Mouse (Mus musculus): ENCODE measurements around the gene Cdc42.

The Cdc42 gene

GRCm38 (mm10) chr4:137357517-137358254, at the start of gene Cdc42:
Gene Cdc42 (minus strand): TSS chr4:137357720.
- ATAC-seq (ENCODE audit: insufficient number of reproducible peaks, low FRiP score, low TSS enrichment): peak; percentile 91

GRCm38 (mm10) chr4:137405571-137405970, 48.1 kb upstream of the Cdc42 start:
- ATAC-seq (ENCODE audit: insufficient number of reproducible peaks, low FRiP score, low TSS enrichment): no peak

DNA sequence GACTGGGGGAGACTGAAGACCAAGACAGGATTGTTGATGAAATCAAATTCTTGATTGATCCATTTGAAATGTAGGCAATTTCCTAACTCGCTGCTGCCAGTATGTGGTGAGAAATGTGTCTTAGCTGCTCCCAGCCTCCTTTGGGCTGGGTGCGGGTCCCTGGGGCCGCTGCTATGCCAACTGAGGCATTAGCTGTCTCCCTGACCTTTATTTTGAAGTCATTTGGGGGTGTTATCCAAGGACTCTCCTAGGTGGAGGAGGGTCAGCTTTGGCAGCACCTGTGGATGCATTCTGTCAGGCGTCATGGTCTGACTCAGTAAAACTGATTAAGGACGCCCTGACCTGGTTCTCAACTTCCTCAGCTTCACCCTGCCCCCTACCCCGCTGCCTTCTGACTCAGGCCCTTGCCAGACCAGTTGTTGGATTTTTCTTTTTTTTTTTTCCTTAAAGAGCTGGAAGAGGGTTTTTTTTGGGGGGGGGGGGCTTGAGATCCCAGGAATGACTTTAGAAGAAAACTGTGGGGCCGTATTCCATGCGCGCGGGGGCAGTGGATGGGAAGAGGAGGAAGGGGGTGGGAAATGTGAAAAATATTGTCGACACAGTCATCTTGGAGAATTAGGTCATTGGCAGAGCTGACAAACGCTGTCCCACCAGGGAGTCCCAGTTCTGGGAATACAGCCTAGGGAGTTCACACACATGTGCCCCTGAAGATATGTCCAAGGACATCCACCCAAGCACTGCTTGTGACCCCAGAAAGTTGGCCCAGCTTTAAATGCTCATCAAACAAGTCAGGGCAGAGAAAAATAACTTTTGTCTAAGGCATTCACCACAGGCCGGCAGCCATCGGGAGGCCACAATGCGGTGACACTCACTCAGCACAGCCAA, 39.4 kb upstream of the Cdc42 start:
- ATAC-seq (ENCODE audit: insufficient number of reproducible peaks, low FRiP score, low TSS enrichment): peak; percentile 52; the same call in 1 of the 2 replicates

- no peak for ATAC-seq (ENCODE audit: insufficient number of reproducible peaks, low FRiP score, low TSS enrichment)
Observed at GRCm38 (mm10) chr4:137393378-137394135, 36.0 kb upstream of the Cdc42 start.

DNA sequence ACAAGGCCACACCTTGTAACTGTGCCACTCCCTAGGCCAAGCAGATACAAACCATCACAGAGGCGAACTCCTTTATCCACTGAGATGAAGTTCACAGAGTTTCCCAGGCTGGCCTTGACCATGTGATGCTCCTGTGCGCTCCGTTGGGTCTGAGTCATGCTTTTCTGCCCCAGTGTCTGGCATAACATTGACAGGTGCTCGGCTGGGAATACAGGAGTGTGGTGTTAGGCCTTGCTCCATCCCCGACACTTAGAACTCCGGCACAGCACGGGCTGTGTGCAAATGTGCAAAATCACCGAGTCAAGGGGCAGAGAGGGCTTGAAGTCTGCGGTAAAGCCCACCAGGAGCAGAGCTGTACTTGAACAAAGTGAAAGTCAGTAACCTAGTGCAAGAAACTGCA, 35.4 kb upstream of the Cdc42 start:
- no peak for ATAC-seq (ENCODE audit: insufficient number of reproducible peaks, low FRiP score, low TSS enrichment)

- no peak for ATAC-seq (ENCODE audit: insufficient number of reproducible peaks, low FRiP score, low TSS enrichment)
Observed at GRCm38 (mm10) chr4:137391287-137391686, 33.8 kb upstream of the Cdc42 start.

- no peak for ATAC-seq (ENCODE audit: insufficient number of reproducible peaks, low FRiP score, low TSS enrichment)
Observed at GRCm38 (mm10) chr4:137390196-137390595, 32.7 kb upstream of the Cdc42 start.

- no peak for ATAC-seq (ENCODE audit: insufficient number of reproducible peaks, low FRiP score, low TSS enrichment)
Observed at GRCm38 (mm10) chr4:137388983-137389382, 31.5 kb upstream of the Cdc42 start.

DNA sequence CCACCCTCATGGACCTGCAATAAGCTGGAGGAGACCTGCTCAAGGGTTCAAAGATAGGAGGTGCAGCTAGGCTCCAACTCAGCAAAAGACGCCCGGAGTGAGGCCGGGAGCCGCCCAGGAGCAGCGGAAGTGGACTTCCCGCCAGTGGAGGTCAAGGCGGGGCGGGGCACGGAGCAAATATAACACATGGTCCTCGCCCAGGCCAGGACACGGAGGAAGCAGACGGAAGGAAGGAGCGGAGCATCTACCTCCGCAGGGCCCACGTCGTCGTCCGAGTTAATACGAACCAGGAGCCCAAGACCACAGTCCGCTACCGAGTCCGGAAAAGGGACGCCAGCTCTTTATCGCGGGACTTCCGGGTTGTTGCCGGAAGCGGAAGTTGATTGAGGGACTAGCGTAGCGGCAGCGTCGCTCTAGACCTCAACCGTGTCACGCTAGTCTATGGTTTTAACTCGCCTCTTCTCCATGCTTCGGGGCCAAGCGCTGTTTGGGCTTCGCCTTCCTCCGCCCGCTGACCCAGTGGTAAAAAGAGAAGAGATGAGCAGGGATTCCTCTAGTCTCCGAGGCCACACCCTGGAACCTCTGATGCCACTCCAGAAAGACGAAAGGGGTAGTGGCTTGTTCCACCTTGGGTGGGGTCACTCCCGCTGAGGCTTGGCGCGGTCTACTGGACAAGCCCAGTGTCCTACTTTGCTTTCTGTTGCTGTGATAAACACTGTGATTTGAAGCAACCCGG, 30.7 kb upstream of the Cdc42 start:
- peak; percentile 93 for ATAC-seq (ENCODE audit: insufficient number of reproducible peaks, low FRiP score, low TSS enrichment)

DNA sequence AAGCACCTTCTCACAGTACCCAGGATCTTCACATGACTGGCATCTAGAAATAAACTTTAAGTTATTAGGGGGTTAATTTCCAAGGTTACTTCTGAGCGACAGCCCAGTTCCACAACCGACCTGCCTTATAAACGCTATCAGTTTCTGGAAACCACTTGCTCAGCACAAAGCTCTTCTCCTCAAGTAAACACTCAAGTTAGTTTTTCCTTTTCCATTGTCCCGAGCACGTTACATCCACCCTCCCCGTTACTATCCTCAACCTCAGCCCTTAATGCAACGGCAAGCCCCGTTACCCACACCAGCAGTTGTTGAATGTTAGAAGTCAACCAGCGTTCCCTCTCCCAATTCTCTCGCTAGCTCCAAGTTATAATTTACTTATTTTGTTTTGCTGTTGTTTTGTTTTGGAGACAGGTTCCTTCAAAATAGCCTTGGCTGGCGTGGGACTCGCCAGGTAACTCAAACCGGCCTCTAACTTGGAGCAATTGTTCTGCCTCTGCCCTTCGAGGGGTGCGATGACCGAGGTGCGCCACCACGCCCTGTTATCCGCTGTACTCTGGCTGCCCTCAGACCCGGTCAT, 30.1 kb upstream of the Cdc42 start:
- ATAC-seq (ENCODE audit: insufficient number of reproducible peaks, low FRiP score, low TSS enrichment): no peak

GRCm38 (mm10) chr4:137380702-137381605, 23.4 kb upstream of the Cdc42 start:
- ATAC-seq (ENCODE audit: insufficient number of reproducible peaks, low FRiP score, low TSS enrichment): no peak

- ATAC-seq (ENCODE audit: insufficient number of reproducible peaks, low FRiP score, low TSS enrichment): no peak
Observed at GRCm38 (mm10) chr4:137379713-137380255, 22.3 kb upstream of the Cdc42 start.

DNA sequence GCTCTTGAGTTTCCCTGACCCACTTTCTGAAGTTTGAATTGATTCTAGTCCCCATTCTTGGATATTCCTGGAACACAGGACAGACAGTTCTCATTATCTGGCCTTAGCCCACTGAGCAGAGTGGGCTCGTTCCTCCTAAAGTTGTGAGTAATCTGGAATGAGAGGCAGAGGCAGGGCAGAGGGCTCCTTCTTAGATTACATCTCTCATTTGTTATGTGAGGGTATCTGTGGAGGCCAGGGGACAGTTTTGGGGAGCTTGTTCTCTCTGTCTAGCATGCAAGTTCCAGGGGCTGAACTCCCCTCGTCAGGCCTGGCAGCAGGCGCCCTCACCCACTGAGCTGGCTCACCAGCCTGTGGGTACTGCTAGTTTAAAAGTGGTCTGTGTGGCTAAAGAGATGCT, 21.6 kb upstream of the Cdc42 start:
- no peak for ATAC-seq (ENCODE audit: insufficient number of reproducible peaks, low FRiP score, low TSS enrichment)

DNA sequence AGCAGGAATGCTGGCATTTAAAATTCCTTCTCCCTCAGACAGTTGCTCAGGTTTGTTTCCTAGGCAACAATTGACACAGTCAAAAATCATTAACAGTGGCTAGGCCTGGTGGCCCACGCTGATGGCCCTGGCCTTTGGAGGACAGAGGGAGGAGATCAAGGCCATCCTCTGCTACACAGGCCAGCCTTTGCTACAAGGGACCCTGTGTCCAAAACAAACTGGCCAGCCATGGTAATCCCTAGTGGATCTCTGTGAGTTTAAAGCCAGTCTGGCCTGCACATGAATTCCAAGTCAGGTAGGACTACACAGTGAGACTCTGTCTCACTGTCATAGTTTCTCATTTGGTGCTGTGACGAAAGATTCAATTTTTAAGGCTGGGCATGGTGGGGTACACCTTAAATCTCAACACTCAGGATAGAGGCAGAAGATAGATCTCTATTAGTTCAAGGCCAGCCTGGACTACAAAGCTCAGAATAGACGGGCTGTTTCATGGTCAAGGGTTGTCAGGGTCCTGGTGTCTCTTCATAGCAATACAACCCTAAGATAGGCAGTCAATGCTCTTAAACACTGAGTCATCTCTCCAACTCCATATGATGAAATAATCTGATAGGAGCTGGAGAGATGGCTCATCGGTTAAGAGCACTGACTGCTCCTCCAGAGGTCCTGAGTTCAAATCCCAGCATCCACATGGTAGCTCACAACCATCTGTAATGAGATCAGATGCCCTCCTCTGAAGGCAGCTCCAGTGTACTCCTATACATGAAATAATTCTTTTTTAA, 20.2 kb upstream of the Cdc42 start:
- no peak for ATAC-seq (ENCODE audit: insufficient number of reproducible peaks, low FRiP score, low TSS enrichment)

DNA sequence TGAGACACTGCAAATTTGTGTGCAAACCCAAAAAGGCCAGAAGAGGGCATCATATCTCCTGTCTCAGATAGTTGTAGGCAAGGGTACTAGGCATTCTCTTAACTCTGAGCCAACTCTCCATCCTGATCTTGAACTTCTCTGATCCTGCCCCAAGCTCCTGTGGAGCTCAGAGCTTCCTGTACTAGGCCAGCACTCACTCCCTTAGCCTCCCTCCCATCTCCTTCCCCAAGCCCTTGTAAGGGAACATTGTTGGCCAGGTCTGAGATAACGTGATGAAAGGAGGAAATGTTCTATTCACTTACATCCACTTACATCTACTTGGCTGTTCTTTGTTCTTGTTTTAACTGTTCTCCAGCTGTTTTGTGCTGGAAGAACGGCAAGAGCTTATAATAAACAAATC, 19.3 kb upstream of the Cdc42 start:
- no peak for ATAC-seq (ENCODE audit: insufficient number of reproducible peaks, low FRiP score, low TSS enrichment)

DNA sequence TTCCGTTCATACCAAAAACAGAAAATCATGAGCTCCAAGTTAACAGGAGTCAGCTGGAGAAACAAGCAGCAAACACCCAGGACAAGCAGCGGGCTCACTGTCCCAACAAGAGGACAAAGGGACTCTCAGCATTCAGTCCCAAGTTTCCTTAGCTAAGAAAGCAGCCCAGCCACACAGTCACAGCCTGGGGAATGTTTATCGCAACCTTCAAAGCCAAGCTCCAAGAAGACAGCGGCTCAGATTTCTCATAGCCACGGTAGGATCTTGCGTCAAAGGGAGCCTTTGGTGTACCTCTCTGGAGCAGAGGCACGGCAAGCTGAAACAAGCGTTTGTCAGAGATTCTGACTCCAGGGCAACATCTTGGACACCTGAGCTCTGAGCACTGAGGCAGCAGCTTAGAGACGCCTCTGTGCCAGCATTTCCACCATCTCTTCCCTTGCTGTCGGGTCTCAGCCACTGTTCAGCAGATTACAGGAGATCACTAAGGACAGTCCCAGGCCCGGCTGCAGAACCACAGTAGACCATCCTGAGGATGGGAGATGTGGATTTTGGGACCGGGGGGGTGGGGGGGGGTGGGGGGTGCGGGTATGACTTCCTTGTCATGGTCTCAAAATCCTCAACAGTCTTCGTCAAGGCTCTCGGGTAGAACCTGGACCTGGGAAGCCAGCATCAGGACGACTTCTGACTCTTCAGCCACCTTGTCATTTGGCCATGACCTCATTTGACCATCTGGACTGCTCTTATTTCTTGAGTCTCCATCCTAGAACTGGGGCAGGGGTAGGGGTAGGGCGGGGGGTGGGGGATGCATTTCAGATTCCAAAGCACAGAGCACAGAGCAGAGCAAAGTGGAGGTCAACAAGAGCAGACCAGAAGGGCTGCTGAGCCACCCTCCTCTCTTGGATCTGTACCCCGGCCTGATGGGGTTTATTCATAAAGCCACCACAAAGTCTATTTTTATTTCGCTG, 18.1 kb upstream of the Cdc42 start:
- ATAC-seq (ENCODE audit: insufficient number of reproducible peaks, low FRiP score, low TSS enrichment): no peak; the same call in 1 of the 2 replicates

DNA sequence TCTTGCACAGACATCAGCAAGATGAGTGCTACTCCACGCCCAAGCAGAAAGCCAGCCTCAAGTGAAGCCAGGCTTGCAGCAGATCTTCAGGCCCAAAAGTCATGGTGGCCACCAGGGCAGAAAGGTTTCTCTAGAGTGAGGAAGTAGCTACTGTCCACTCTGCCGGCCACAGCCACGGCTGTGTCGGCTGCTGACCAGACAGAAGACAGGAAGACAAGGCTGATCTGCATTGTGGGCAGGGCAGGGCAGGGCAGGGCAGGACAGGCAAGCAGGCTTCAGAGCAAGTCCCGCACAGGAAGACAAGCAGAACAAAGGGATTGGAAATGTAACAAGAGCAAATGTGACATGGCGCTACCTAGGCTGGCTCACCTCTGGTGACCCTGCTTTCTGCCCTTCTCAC, 16.2 kb upstream of the Cdc42 start:
- no peak for ATAC-seq (ENCODE audit: insufficient number of reproducible peaks, low FRiP score, low TSS enrichment)
